In the genomic region with DNA sequence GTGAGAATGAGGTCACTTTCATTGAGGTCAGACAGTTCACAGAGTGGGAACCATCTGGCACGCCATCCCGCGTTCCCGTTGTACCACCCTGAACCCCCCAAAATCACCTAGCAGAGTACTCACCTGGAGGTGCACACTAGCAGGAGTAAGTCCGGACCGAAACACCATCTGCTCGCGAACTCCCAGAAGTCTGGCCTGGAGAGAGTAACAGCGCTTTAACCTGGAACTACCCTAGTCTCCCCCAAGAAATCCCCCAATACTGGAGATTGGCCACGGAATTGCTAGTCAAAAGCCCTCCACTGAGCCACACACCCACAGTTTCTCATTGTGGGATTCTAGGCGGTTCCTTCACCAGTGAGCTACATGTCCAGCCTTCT, we compare ENCODE assay signal across 9 mouse cellular contexts. TPM values are rescaled to one million over a fixed set of nuclear protein-coding genes. Genes with fewer than 3 reads are reported as not detected.
DNase-seq lines count a peak whose midpoint lies in the region; ATAC-seq and TF ChIP-seq lines count a peak whose summit lies in the region.
"Had no signal": no experiment of that assay in that cellular context is flagged by ENCODE, and none has a peak within 500 bp of the region (broad histone marks: within the 10 kb centered on the region; RNA-seq: fewer than 3 reads in every experiment).

No protein-coding gene starts in this region.

- H3K9me3 ChIP-seq in forebrain, embryonic 10.5 days, result no peaks in the 10 kb centered on the region
- no peaks in the 10 kb centered on the region for H3K9me3 ChIP-seq in limb, embryonic 11.5 days (ENCODE audit: control insufficient read depth, low read length)
- no peaks in the 10 kb centered on the region for H3K9me3 ChIP-seq in neural tube, embryonic 15.5 days (replicated peaks)

- no peak for TF ChIP-seq POLR2A in lung, adult 2 months (IDR thresholded peaks at IDR 0.05; ENCODE audit: borderline replicate concordance, extremely low read depth, low read depth, low read length)

- ATAC-seq in limb, embryonic 11.5 days (ENCODE audit: insufficient number of reproducible peaks, low FRiP score, low TSS enrichment, low read depth), result no peak
- ATAC-seq in neural tube, embryonic 15.5 days (ENCODE audit: low FRiP score), result no peak
- ATAC-seq: activated CD4-positive, CD25-positive, alpha-beta regulatory T cell, adult 4 months had no signal

- peak overlapping the region; percentile 90 for H3K27ac ChIP-seq in forebrain, embryonic 10.5 days
- H3K27ac ChIP-seq in limb, embryonic 11.5 days (replicated peaks; ENCODE audit: low read depth, low read length), result no peak overlapping the region
- no peak overlapping the region for H3K27ac ChIP-seq in neural tube, embryonic 15.5 days (replicated peaks)

- peak overlapping the region; percentile 68 for H3K9ac ChIP-seq in limb, embryonic 11.5 days (ENCODE audit: low read length)
- H3K9ac ChIP-seq in neural tube, embryonic 15.5 days (replicated peaks), result no peak overlapping the region

- H3K36me3 ChIP-seq in forebrain, embryonic 10.5 days (replicated peaks), result no peaks in the 10 kb centered on the region
- H3K36me3 ChIP-seq in limb, embryonic 11.5 days (ENCODE audit: control insufficient read depth, insufficient read depth, low read length), result no peaks in the 10 kb centered on the region
- peaks cover 10% of the 10 kb centered on the region for H3K36me3 ChIP-seq in neural tube, embryonic 15.5 days

- peaks cover 60% of the 10 kb centered on the region for H3K27me3 ChIP-seq in forebrain, embryonic 10.5 days (ENCODE audit: poor library complexity, severe bottlenecking)
- H3K27me3 ChIP-seq in limb, embryonic 11.5 days (ENCODE audit: control insufficient read depth, insufficient read depth, low read length), result 0 out of 2 replicates have a peak, but pooled peaks cover 2% of the 10 kb centered on the region
- H3K27me3 ChIP-seq in neural tube, embryonic 15.5 days (replicated peaks), result peaks cover 17% of the 10 kb centered on the region

- peaks cover 15% of the 10 kb centered on the region for H3K4me1 ChIP-seq in lung, adult 2 months (ENCODE audit: control insufficient read depth, insufficient read depth, low read length)
- H3K4me1 ChIP-seq in forebrain, embryonic 10.5 days, result peaks cover 55% of the 10 kb centered on the region
- H3K4me1 ChIP-seq in limb, embryonic 11.5 days (ENCODE audit: control insufficient read depth, insufficient read depth, low read length), result peaks cover 31% of the 10 kb centered on the region
- H3K4me1 ChIP-seq in neural tube, embryonic 15.5 days, result peaks cover 40% of the 10 kb centered on the region

- H3K4me2 ChIP-seq in limb, embryonic 11.5 days (ENCODE audit: low read depth, severe bottlenecking), result peak overlapping the region; percentile 93
- peak overlapping the region; percentile 61 for H3K4me2 ChIP-seq in neural tube, embryonic 15.5 days

- 5% methylated on average over 11 of the region's 11 CpGs for WGBS in lung, adult 2 months
- 2% methylated on average over 11 of the region's 11 CpGs for WGBS in forebrain, embryonic 10.5 days
- under 1% methylated on average over 11 of the region's 11 CpGs for WGBS in limb, embryonic 11.5 days
- 6% methylated on average over 11 of the region's 11 CpGs for WGBS in neural tube, embryonic 15.5 days

- peak overlapping the region; percentile 69 for H3K4me3 ChIP-seq in lung, adult 2 months (replicated peaks; ENCODE audit: extremely low read depth, low read depth, low read length)
- peak overlapping the region; percentile 69 for H3K4me3 ChIP-seq in forebrain, embryonic 10.5 days
- H3K4me3 ChIP-seq in limb, embryonic 11.5 days (ENCODE audit: low read depth, low read length), result peak overlapping the region; percentile 52
- peak overlapping the region; percentile 36 for H3K4me3 ChIP-seq in neural tube, embryonic 15.5 days (replicated peaks)

- no peak for TF ChIP-seq CTCF in lung, adult 2 months (IDR thresholded peaks at IDR 0.05; ENCODE audit: insufficient read depth, low read length)

- no peak for DNase-seq in lung, adult 2 months
- no peak for DNase-seq in lung, postnatal 36 days
- DNase-seq in forebrain, embryonic 10.5 days (ENCODE audit: extremely low spot score, low spot score), result no peak
- DNase-seq in limb, embryonic 11.5 days (ENCODE audit: low spot score), result no peak
- DNase-seq in cerebellum, adult 18-20 months, result no peak
- no peak for DNase-seq in adrenal gland, postnatal 14 days
- DNase-seq in B cell, adult 2 months, result no peak

RNA-seq across cellular contexts. Expression of gene Hrc, which starts 5.0 kb away (rescaled TPM):
- 2.4 and 10.0 TPM in 2 replicates for polyA plus RNA-seq in lung, adult 2 months (2012; rRNA removed)
- 0.31 and 0.42 TPM in 2 replicates for polyA plus RNA-seq in forebrain, embryonic 10.5 days (2016; fragmentation: Nextera tagmentation; extraction: Ambion mirVana)
- 0.52 and 0.83 TPM in 2 replicates for polyA plus RNA-seq in limb, embryonic 11.5 days (2014; fragmentation: Nextera tagmentation; extraction: Ambion mirVana)
- polyA plus RNA-seq in neural tube, embryonic 15.5 days (2015; fragmentation: Nextera tagmentation; extraction: Ambion mirVana), result 0.75 and 0.79 TPM in 2 replicates
- 0.15 and 0.45 TPM in 2 replicates for total RNA-seq in adrenal gland, postnatal 14 days (2021)
- polyA plus RNA-seq: activated CD4-positive, CD25-positive, alpha-beta regulatory T cell, adult 4 months had no signal

RNA-seq across cellular contexts. Expression of gene Trpm4, which starts 6.5 kb away (rescaled TPM):
- 41.8 and 44.8 TPM in 2 replicates for polyA plus RNA-seq in lung, adult 2 months (2012; rRNA removed)
- 8.3 and 8.9 TPM in 2 replicates for polyA plus RNA-seq in forebrain, embryonic 10.5 days (2016; fragmentation: Nextera tagmentation; extraction: Ambion mirVana)
- polyA plus RNA-seq in limb, embryonic 11.5 days (2014; fragmentation: Nextera tagmentation; extraction: Ambion mirVana), result 6.7 and 8.9 TPM in 2 replicates
- 9.4 and 12.0 TPM in 2 replicates for polyA plus RNA-seq in neural tube, embryonic 15.5 days (2015; fragmentation: Nextera tagmentation; extraction: Ambion mirVana)
- total RNA-seq in adrenal gland, postnatal 14 days (2021), result 13.5 and 15.1 TPM in 2 replicates

RNA-seq across cellular contexts. Expression of gene Ppfia3, which starts 26.8 kb away (rescaled TPM):
- polyA plus RNA-seq in lung, adult 2 months (2012; rRNA removed), result 1.2 and 3.7 TPM in 2 replicates
- 6.0 and 8.9 TPM in 2 replicates for polyA plus RNA-seq in forebrain, embryonic 10.5 days (2016; fragmentation: Nextera tagmentation; extraction: Ambion mirVana)
- polyA plus RNA-seq in limb, embryonic 11.5 days (2014; fragmentation: Nextera tagmentation; extraction: Ambion mirVana), result 5.4 and 6.1 TPM in 2 replicates
- polyA plus RNA-seq in neural tube, embryonic 15.5 days (2015; fragmentation: Nextera tagmentation; extraction: Ambion mirVana), result 27.3 and 29.5 TPM in 2 replicates
- total RNA-seq in adrenal gland, postnatal 14 days (2021), result 2.1 and 2.4 TPM in 2 replicates
- polyA plus RNA-seq: activated CD4-positive, CD25-positive, alpha-beta regulatory T cell, adult 4 months had no signal

RNA-seq across cellular contexts. Expression of gene Lin7b, which starts 30.3 kb away (rescaled TPM):
- polyA plus RNA-seq in lung, adult 2 months (2012; rRNA removed), result 1.4 and 2.2 TPM in 2 replicates
- polyA plus RNA-seq in forebrain, embryonic 10.5 days (2016; fragmentation: Nextera tagmentation; extraction: Ambion mirVana), result 0.47 and 0.81 TPM in 2 replicates
- polyA plus RNA-seq in limb, embryonic 11.5 days (2014; fragmentation: Nextera tagmentation; extraction: Ambion mirVana), result 0.43 and 0.89 TPM in 2 replicates
- 48.2 and 58.3 TPM in 2 replicates for polyA plus RNA-seq in neural tube, embryonic 15.5 days (2015; fragmentation: Nextera tagmentation; extraction: Ambion mirVana)
- total RNA-seq in adrenal gland, postnatal 14 days (2021), result 1.2 and 1.4 TPM in 2 replicates
- polyA plus RNA-seq: activated CD4-positive, CD25-positive, alpha-beta regulatory T cell, adult 4 months had no signal

RNA-seq across cellular contexts. Expression of gene Snrnp70, which starts 55.5 kb away (rescaled TPM):
- polyA plus RNA-seq in lung, adult 2 months (2012; rRNA removed), result 240 and 319 TPM in 2 replicates
- polyA plus RNA-seq in forebrain, embryonic 10.5 days (2016; fragmentation: Nextera tagmentation; extraction: Ambion mirVana), result 295 TPM in 2 replicates
- polyA plus RNA-seq in limb, embryonic 11.5 days (2014; fragmentation: Nextera tagmentation; extraction: Ambion mirVana), result 87.5 and 93.0 TPM in 2 replicates
- 166 and 190 TPM in 2 replicates for polyA plus RNA-seq in neural tube, embryonic 15.5 days (2015; fragmentation: Nextera tagmentation; extraction: Ambion mirVana)
- 265 and 280 TPM in 2 replicates for total RNA-seq in adrenal gland, postnatal 14 days (2021)
